Comparison of ENCODE assay signal across 12 mouse cellular contexts in genomic region chr14:54034516-54034915, GRCm38 (mm10).
"Had no signal": no experiment of that assay in that cellular context is flagged by ENCODE, and none has a peak within 500 bp of the region (broad histone marks: within the 10 kb centered on the region; RNA-seq: fewer than 3 reads in every experiment).

No protein-coding gene starts in this region.

- DNase-seq: retina, postnatal 1 day; right cerebral cortex, adult 18-20 months; right cerebral cortex, postnatal 14 days; right cerebral cortex, postnatal 25 days; right cerebral cortex, postnatal 4 days; spleen, adult 18-20 months; thymus, adult 18-20 months; thymus, adult 2 months; thymus, postnatal 14 days; thymus, postnatal 25 days; thymus, postnatal 36 days; thymus, postnatal 4 days had no signal
